ENCODE assay signal across 10 mouse cellular contexts in genomic region chr5:124337909-124338308, GRCm38 (mm10). TPM values are rescaled to one million over a fixed set of nuclear protein-coding genes. Genes with fewer than 3 reads are reported as not detected.
DNase-seq lines count a peak whose midpoint lies in the region; ATAC-seq lines count a peak whose summit lies in the region.
"Had no signal": no experiment of that assay in that cellular context is flagged by ENCODE, and none has a peak within 500 bp of the region (broad histone marks: within the 10 kb centered on the region; RNA-seq: fewer than 3 reads in every experiment).

No protein-coding gene starts in this region.

- WGBS in heart, embryonic 10.5 days, result 73% methylated on average over 9 of the region's 9 CpGs
- 40% methylated on average over 9 of the region's 9 CpGs for WGBS in embryonic facial prominence, embryonic 15.5 days

- H3K9ac ChIP-seq in embryonic facial prominence, embryonic 15.5 days, result no peak overlapping the region
- H3K9ac ChIP-seq: embryonic facial prominence, embryonic 13.5 days had no signal

- H3K27me3 ChIP-seq in heart, embryonic 10.5 days (ENCODE audit: insufficient read depth, poor library complexity, severe bottlenecking), result no peaks in the 10 kb centered on the region
- H3K27me3 ChIP-seq in embryonic facial prominence, embryonic 15.5 days, result no peaks in the 10 kb centered on the region
- H3K27me3 ChIP-seq: embryonic facial prominence, embryonic 13.5 days had no signal

- no peak overlapping the region for H3K4me2 ChIP-seq in embryonic facial prominence, embryonic 15.5 days (replicated peaks)
- H3K4me2 ChIP-seq: embryonic facial prominence, embryonic 13.5 days had no signal

- H3K27ac ChIP-seq in heart, embryonic 10.5 days, result no peak overlapping the region
- H3K27ac ChIP-seq in embryonic facial prominence, embryonic 15.5 days (replicated peaks), result 0 out of 2 replicates have a peak overlapping the region, but pooled peaks have one; percentile 34

- H3K4me1 ChIP-seq in heart, embryonic 10.5 days, result peaks cover 64% of the 10 kb centered on the region
- H3K4me1 ChIP-seq in embryonic facial prominence, embryonic 15.5 days, result peaks cover 25% of the 10 kb centered on the region

- intact Hi-C loops in heart, postnatal 10 days (cut with DNase I), result no loop called here

- H3K4me3 ChIP-seq in heart, embryonic 10.5 days, result no peak overlapping the region
- no peak overlapping the region for H3K4me3 ChIP-seq in embryonic facial prominence, embryonic 15.5 days (replicated peaks)
- H3K4me3 ChIP-seq: embryonic facial prominence, embryonic 13.5 days had no signal

- peak; percentile 43 to 50 for DNase-seq in heart, postnatal 10 days
- DNase-seq in heart, embryonic 10.5 days (ENCODE audit: low spot score), result no peak
- peak; percentile 20 to 31 for DNase-seq in kidney, adult 8-10 months
- DNase-seq in lung, postnatal 25 days (ENCODE audit: low spot score), result peak; percentile 56
- no peak for DNase-seq in adrenal gland, postnatal 36 days
- DNase-seq in spleen, postnatal 4 days (ENCODE audit: low spot score in 2 of 2), result no peak
- no peak for DNase-seq in thymus, postnatal 36 days

- H3K9me3 ChIP-seq in heart, embryonic 10.5 days, result no peaks in the 10 kb centered on the region
- no peaks in the 10 kb centered on the region for H3K9me3 ChIP-seq in embryonic facial prominence, embryonic 15.5 days (replicated peaks)
- H3K9me3 ChIP-seq: embryonic facial prominence, embryonic 13.5 days; G1E had no signal

- peaks cover 7% of the 10 kb centered on the region; the same call in 1 of the 2 replicates for H3K36me3 ChIP-seq in heart, embryonic 10.5 days
- H3K36me3 ChIP-seq in embryonic facial prominence, embryonic 15.5 days, result no peaks in the 10 kb centered on the region
- H3K36me3 ChIP-seq: embryonic facial prominence, embryonic 13.5 days had no signal

- no peak for ATAC-seq in embryonic facial prominence, embryonic 15.5 days (ENCODE audit: insufficient number of reproducible peaks, low FRiP score, low TSS enrichment, low read depth)

RNA-seq across cellular contexts. Expression of gene 2810006K23Rik, which starts 10.0 kb away (rescaled TPM):
- total RNA-seq in heart, postnatal 10 days (2021), result 10 to 100 TPM in 1 of 2 experiments, 1 to 10 TPM in 1; 9.7 to 10.8 TPM
- polyA plus RNA-seq in heart, embryonic 10.5 days (2016; fragmentation: Nextera tagmentation; extraction: Ambion mirVana), result 22.1 and 22.9 TPM in 2 replicates
- polyA plus RNA-seq in embryonic facial prominence, embryonic 15.5 days (2015; fragmentation: Nextera tagmentation; extraction: Ambion mirVana), result 16.9 and 17.8 TPM in 2 replicates
- total RNA-seq in adrenal gland, postnatal 36 days (2021), result 10 to 100 TPM; 14.8 to 15.0 TPM

RNA-seq across cellular contexts. Expression of gene Mphosph9, which starts 10.1 kb away (rescaled TPM):
- 1 to 10 TPM; 6.7 to 7.4 TPM for total RNA-seq in heart, postnatal 10 days (2021)
- polyA plus RNA-seq in heart, embryonic 10.5 days (2016; fragmentation: Nextera tagmentation; extraction: Ambion mirVana), result 15.6 and 20.5 TPM in 2 replicates
- polyA plus RNA-seq in embryonic facial prominence, embryonic 15.5 days (2015; fragmentation: Nextera tagmentation; extraction: Ambion mirVana), result 6.8 and 9.6 TPM in 2 replicates
- 10 to 100 TPM in 1 of 2 experiments, 1 to 10 TPM in 1; 6.8 to 10.4 TPM for total RNA-seq in adrenal gland, postnatal 36 days (2021)

RNA-seq across cellular contexts. Expression of gene Cdk2ap1, which starts 25.0 kb away (rescaled TPM):
- total RNA-seq in heart, postnatal 10 days (2021), result 100 to 1,000 TPM; 171 to 185 TPM
- polyA plus RNA-seq in heart, embryonic 10.5 days (2016; fragmentation: Nextera tagmentation; extraction: Ambion mirVana), result 34.4 and 43.7 TPM in 2 replicates
- 48.7 and 66.6 TPM in 2 replicates for polyA plus RNA-seq in embryonic facial prominence, embryonic 15.5 days (2015; fragmentation: Nextera tagmentation; extraction: Ambion mirVana)
- 100 to 1,000 TPM; 155 to 187 TPM for total RNA-seq in adrenal gland, postnatal 36 days (2021)

Comparison
In these comparisons a context has a peak if more than half of its experiments do, and no peak if none do; other contexts are left out.
1. DNase-seq: peak in heart, postnatal 10 days (2 of 2), kidney, adult 8-10 months (2 of 2) and lung, postnatal 25 days (single experiment); none in heart, embryonic 10.5 days (single experiment), adrenal gland, postnatal 36 days (0 of 2), spleen, postnatal 4 days (0 of 2) and thymus, postnatal 36 days (0 of 2).